Mouse (Mus musculus): ENCODE results near the gene Rap2c. TPM values are rescaled to one million over a fixed set of nuclear protein-coding genes. Genes with fewer than 3 reads are reported as not detected.

Rap2c gene
- total RNA-seq (2014; rRNA removed) (15.7 and 16.3 TPM in 2 replicates), polyA plus RNA-seq (2012; rRNA removed) (3.6 TPM in 2 replicates)

DNA sequence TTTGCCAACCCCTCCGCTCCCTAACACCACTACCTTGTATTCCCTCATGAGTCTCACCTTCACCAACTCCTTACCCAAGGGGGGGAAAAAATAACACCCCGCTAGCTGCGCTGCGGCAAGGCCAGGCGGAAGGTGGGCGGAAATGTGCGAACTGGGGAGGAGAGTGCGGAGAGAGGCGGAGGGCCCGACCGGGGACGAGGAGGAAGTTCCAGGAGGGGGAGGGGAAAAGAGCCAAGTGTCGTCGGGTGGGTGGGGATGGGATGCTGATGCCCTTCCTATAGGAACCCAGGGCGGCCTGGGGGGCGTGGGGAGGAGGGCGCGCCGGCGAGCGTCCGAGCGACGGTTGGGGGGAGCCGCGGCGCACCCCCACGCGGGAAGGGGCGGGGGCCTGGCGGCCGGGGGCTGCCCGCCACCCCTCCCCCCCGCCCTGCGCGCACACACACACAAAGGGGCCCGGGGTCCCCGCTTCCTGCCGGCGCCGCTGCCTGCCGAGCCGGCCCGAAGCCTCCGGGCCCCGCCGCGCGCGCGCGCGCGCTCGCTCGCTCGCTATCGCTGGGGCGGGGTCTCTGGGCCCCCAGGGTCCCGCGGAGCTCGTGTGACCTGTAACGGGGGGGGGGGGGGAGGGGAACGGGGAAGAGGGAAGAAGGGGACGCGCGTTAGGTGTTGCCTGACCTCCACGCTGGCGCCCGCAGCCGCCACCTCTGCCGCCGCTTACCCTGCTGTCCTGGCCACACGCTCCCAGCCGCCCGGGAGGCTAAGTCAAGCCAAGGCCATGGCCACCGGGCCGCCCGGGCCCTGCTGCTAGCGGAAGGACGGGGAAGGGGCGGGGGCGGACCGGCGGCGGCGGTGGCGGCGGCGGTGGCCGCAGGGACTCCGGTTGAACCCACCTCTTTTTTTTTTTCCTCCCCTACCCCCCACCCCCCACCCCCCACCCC lies at the start of gene Rap2c:
Gene Rap2c, minus strand, starts transcription at position 168 of the 935 bp plus-strand sequence.
- Histone ChIP-seq H3K36me3 (ENCODE audit: control insufficient read depth, insufficient read depth, low read length) (peaks cover 4% of the 10 kb centered on the region), H3K9ac (ENCODE audit: low read depth, low read length) (peak within 1 kb of the TSS; percentile 95), H3K4me3 (ENCODE audit: insufficient read depth, low read depth, low read length) (peak within 1 kb of the TSS; percentile 71), H3K79me2 (ENCODE audit: control insufficient read depth, insufficient read depth, low read length) (no peaks in the 10 kb centered on the region; the same call in 1 of the 2 replicates), H3K4me1 (ENCODE audit: control insufficient read depth, insufficient read depth, low read length) (peaks cover 6% of the 10 kb centered on the region), H3K27me3 (ENCODE audit: control insufficient read depth, insufficient read depth, low read length) (no peaks in the 10 kb centered on the region), H3K27ac (replicated peaks; ENCODE audit: insufficient read depth, low read depth, low read length) (peak within 1 kb of the TSS; percentile 92)
- peak; percentile 18 for DNase-seq (ENCODE audit: extremely low read depth, low read depth, low spot score)
- 4% methylated on average over 10 of the region's 92 CpGs for WGBS
- TF ChIP-seq CTCF (IDR thresholded peaks at IDR 0.05; ENCODE audit: low read depth, low read length): no peak
- TF ChIP-seq POLR2A (IDR thresholded peaks at IDR 0.05; ENCODE audit: extremely low read depth, insufficient read depth, low read length): no peak

DNA sequence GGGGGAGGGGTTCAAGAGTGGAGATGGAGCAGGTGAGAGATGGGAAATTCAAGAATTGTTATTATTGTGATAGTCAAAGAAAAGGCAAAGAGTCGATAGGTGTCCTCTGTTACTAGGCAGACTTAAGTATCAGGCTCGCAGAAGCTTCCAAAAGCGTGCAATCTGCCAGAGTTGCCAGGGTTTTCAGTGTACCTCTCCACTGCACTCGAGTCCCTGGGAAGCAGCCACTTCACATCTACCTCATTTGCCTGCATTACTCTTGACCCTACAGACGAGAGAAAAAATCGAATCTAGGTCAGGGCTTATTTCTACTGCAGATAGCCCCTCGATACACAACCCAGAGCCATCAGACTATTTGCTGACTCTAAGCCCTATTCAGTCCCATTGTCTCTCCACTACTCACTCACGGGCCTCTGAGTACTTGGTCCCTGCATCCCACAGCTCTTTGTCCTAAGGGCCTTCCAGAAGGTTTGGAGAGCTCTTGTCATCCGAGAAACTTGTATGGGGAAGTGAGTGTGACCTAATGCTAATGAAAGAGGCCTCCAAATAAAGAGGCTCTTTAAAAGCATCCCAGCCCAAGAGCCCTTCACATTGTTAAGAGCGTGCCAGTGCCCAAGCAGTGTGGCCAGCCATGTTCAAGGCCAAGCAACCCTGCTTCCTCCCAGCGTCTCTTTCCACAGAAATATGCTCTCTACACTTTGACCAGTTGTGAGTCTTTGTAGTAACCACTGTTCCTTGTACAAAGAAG lies 48.9 kb upstream of the Rap2c start:
- DNase-seq (ENCODE audit: extremely low read depth, low read depth, low spot score): no peak
- Histone ChIP-seq H3K36me3 (ENCODE audit: control insufficient read depth, insufficient read depth, low read length) (no peaks in the 10 kb centered on the region), H3K4me3 (ENCODE audit: insufficient read depth, low read depth, low read length) (no peak overlapping the region), H3K4me1 (ENCODE audit: control insufficient read depth, insufficient read depth, low read length) (peaks cover 2% of the 10 kb centered on the region; the same call in 1 of the 2 replicates), H3K79me2 (ENCODE audit: control insufficient read depth, insufficient read depth, low read length) (no peaks in the 10 kb centered on the region), H3K9ac (ENCODE audit: low read depth, low read length) (no peak overlapping the region), H3K27ac (replicated peaks; ENCODE audit: insufficient read depth, low read depth, low read length) (no peak overlapping the region), H3K27me3 (ENCODE audit: control insufficient read depth, insufficient read depth, low read length) (no peaks in the 10 kb centered on the region)
- WGBS: 85% methylated on average over 11 of the region's 11 CpGs
- TF ChIP-seq POLR2A (IDR thresholded peaks at IDR 0.05; ENCODE audit: extremely low read depth, insufficient read depth, low read length): no peak
- TF ChIP-seq CTCF (IDR thresholded peaks at IDR 0.05; ENCODE audit: low read depth, low read length): no peak

DNA sequence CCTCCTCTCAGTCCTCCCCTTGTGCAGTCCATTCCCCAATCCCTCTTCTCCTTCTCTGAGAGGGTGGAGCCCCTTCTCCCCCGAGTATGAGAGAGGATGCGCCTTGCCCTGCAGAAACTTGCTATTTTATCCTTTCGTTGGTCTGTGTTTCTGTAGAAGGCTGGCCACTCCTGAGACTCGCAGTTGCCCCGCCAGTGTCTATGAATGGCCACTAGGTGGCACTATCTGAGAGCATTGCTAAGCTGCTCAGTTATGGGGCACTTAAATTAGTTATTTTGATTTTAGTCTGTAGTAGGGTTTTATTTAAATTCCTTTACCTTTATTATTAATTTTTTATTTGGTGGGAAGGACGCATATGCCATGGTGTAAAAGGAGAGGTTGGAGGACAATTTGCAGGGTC lies 48.0 kb upstream of the Rap2c start:
- Histone ChIP-seq H3K9ac (ENCODE audit: low read depth, low read length) (no peak overlapping the region), H3K27me3 (ENCODE audit: control insufficient read depth, insufficient read depth, low read length) (no peaks in the 10 kb centered on the region), H3K79me2 (ENCODE audit: control insufficient read depth, insufficient read depth, low read length) (no peaks in the 10 kb centered on the region), H3K36me3 (ENCODE audit: control insufficient read depth, insufficient read depth, low read length) (no peaks in the 10 kb centered on the region), H3K4me1 (ENCODE audit: control insufficient read depth, insufficient read depth, low read length) (peaks cover 2% of the 10 kb centered on the region; the same call in 1 of the 2 replicates), H3K27ac (replicated peaks; ENCODE audit: insufficient read depth, low read depth, low read length) (no peak overlapping the region), H3K4me3 (ENCODE audit: insufficient read depth, low read depth, low read length) (no peak overlapping the region)
- no peak for TF ChIP-seq POLR2A (IDR thresholded peaks at IDR 0.05; ENCODE audit: extremely low read depth, insufficient read depth, low read length)
- peak; percentile 74 for TF ChIP-seq CTCF (IDR thresholded peaks at IDR 0.05; ENCODE audit: low read depth, low read length)
- peak; percentile 32 for DNase-seq (ENCODE audit: extremely low read depth, low read depth, low spot score)
- 11% methylated on average over 6 of the region's 6 CpGs for WGBS

DNA sequence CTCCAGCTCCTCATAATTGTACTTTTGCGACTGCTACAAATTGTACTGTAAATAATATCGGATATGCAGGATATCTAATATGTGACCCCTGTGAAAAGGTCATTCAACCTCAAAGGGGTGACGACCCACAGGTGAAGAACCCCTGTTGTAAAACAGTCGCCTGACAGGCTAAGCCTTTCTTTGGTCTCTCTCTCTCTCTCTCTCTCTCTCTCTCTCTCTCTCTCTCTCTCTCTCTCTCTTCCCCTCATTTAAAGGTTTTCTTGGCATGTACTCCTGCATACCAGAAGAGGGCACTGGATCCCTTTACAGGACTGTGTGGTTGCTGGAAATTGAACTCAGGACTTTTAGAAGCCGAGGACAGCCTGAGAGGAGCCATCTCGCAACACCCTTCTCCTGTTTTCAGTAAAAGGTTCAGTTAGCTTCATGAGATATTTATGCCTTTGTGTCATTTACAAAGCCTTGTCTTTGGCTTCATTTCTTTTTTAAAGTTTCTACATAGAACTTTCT lies 47.4 kb upstream of the Rap2c start:
- H3K27me3 ChIP-seq (ENCODE audit: control insufficient read depth, insufficient read depth, low read length): no peaks in the 10 kb centered on the region
- TF ChIP-seq CTCF (IDR thresholded peaks at IDR 0.05; ENCODE audit: low read depth, low read length): no peak
- TF ChIP-seq POLR2A (IDR thresholded peaks at IDR 0.05; ENCODE audit: extremely low read depth, insufficient read depth, low read length): no peak
- H3K9ac ChIP-seq (ENCODE audit: low read depth, low read length): no peak overlapping the region
- no peak overlapping the region for H3K27ac ChIP-seq (replicated peaks; ENCODE audit: insufficient read depth, low read depth, low read length)
- 41% methylated on average over 6 of the region's 6 CpGs for WGBS
- peaks cover 2% of the 10 kb centered on the region; the same call in 1 of the 2 replicates for H3K4me1 ChIP-seq (ENCODE audit: control insufficient read depth, insufficient read depth, low read length)
- no peaks in the 10 kb centered on the region for H3K36me3 ChIP-seq (ENCODE audit: control insufficient read depth, insufficient read depth, low read length)
- H3K4me3 ChIP-seq (ENCODE audit: insufficient read depth, low read depth, low read length): no peak overlapping the region
- peak; percentile 19 for DNase-seq (ENCODE audit: extremely low read depth, low read depth, low spot score)
- H3K79me2 ChIP-seq (ENCODE audit: control insufficient read depth, insufficient read depth, low read length): no peaks in the 10 kb centered on the region

DNA sequence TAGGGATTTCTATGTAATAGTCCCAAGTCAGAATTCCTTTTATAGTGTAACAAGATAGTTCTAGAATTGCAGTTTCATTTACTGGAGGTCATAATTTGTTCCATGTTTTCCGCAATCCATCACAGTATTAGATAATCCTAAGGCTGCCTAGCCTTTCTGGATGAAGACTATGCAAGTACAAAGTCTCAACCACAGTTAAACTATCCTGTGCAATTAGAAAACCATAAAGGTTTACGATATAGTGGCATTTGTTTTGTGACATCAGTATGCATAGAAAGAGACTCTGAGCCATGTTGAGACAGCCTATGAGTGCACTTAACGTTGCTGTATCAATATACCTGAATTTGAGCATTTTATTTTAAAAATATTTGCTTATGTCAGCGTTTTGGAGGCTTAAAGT lies 42.4 kb upstream of the Rap2c start:
- Histone ChIP-seq H3K27me3 (ENCODE audit: control insufficient read depth, insufficient read depth, low read length) (no peaks in the 10 kb centered on the region), H3K9ac (ENCODE audit: low read depth, low read length) (no peak overlapping the region), H3K79me2 (ENCODE audit: control insufficient read depth, insufficient read depth, low read length) (no peaks in the 10 kb centered on the region), H3K4me1 (ENCODE audit: control insufficient read depth, insufficient read depth, low read length) (peaks cover 13% of the 10 kb centered on the region), H3K36me3 (ENCODE audit: control insufficient read depth, insufficient read depth, low read length) (no peaks in the 10 kb centered on the region), H3K27ac (replicated peaks; ENCODE audit: insufficient read depth, low read depth, low read length) (no peak overlapping the region), H3K4me3 (ENCODE audit: insufficient read depth, low read depth, low read length) (no peak overlapping the region)
- no peak for DNase-seq (ENCODE audit: extremely low read depth, low read depth, low spot score)
- WGBS: 68% methylated on average over 4 of the region's 4 CpGs
- TF ChIP-seq POLR2A (IDR thresholded peaks at IDR 0.05; ENCODE audit: extremely low read depth, insufficient read depth, low read length) (no peak), CTCF (IDR thresholded peaks at IDR 0.05; ENCODE audit: low read depth, low read length) (no peak)
